Mouse (Mus musculus) hindbrain, embryonic 11.5 days (tissue): ENCODE results near the gene Tgfbr3. TPM values are rescaled to one million over a fixed set of nuclear protein-coding genes. Genes with fewer than 3 reads are reported as not detected.

Experiments used
- ATAC-seq: fragments of 200-750 bp; cut with Nextera tagmentation; 2 replicates; pipeline ENCODE4 v1.8.0; 2017; ENCODE audit warnings: mild to moderate bottlenecking, moderate TSS enrichment, moderate library complexity; ENCODE audit not compliant: low FRiP score
- DNase-seq: peaks from one replicate; pipeline ENCODE4 v3.0.0-alpha.2; 2015; ENCODE audit warnings: low spot score
- H3K27ac ChIP-seq: fragments of 300-500 bp; sonication (generic); 2 replicates; pipeline ENCODE4 v1.5.1; 2014; ENCODE audit warnings: mild to moderate bottlenecking, low read depth, low read length
- H3K27me3 ChIP-seq: fragments of 300-500 bp; sonication (generic); 2 replicates; pipeline ENCODE4 v1.6.1; 2014; ENCODE audit warnings: mild to moderate bottlenecking, low read length, moderate library complexity, mixed read lengths; ENCODE audit not compliant: control insufficient read depth, insufficient read depth
- H3K36me3 ChIP-seq: fragments of 300-500 bp; sonication (generic); 2 replicates; pipeline ENCODE4 v1.6.1; 2014; ENCODE audit warnings: mild to moderate bottlenecking, low read length, moderate library complexity, mixed read lengths; ENCODE audit not compliant: control insufficient read depth, insufficient read depth
- H3K4me1 ChIP-seq: fragments of 300-500 bp; sonication (generic); replicated peaks from 2 replicates; pipeline ENCODE4 v1.6.1; 2014; ENCODE audit warnings: low read length, mixed read lengths; ENCODE audit not compliant: control insufficient read depth, insufficient read depth
- H3K4me2 ChIP-seq: fragments of 300-500 bp; sonication (generic); replicated peaks from 2 replicates; pipeline ENCODE4 v1.6.1; 2014; ENCODE audit warnings: mild to moderate bottlenecking, low read depth, low read length
- H3K4me3 ChIP-seq: fragments of 300-500 bp; sonication (generic); 2 replicates; pipeline ENCODE4 v1.5.1; 2014; ENCODE audit warnings: low read depth, low read length
- H3K9ac ChIP-seq: fragments of 300-500 bp; sonication (generic); 2 replicates; pipeline ENCODE4 v1.6.1; 2014; ENCODE audit warnings: low read depth, low read length
- H3K9me3 ChIP-seq: fragments of 300-500 bp; sonication (generic); 2 replicates; pipeline ENCODE4 v1.6.1; 2016; ENCODE audit warnings: low read length; ENCODE audit not compliant: control insufficient read depth
- WGBS: fragments of 180-500 bp; shearing (Covaris S2); extraction: QIAGEN DNeasy Blood & Tissue Kit; methylation state at CpG from one replicate; pipeline ENCODE4 v1.1.7; 2014; 5-methylcytosine and 5-hydroxymethylcytosine counted together
- polyA plus RNA-seq: library from polyadenylated mRNA; unstranded; fragments of >200 nt; fragmentation: Nextera tagmentation; extraction: Ambion mirVana; gene quantifications from 2 replicates; pipeline ENCODE4 v1.2.1, GENCODE M21; 2014

Gene Tgfbr3
- polyA plus RNA-seq, 1 experiment from 2014 or later = 9.6 TPM

- H3K36me3 ChIP-seq = no peaks in the 10 kb centered on the region
- no peaks in the 10 kb centered on the region for H3K4me1 ChIP-seq
- H3K27me3 ChIP-seq = no peaks in the 10 kb centered on the region
- no peak for ATAC-seq
- 87% methylated on average over 6 of the region's 6 CpGs for WGBS
- no peak overlapping the region for H3K4me2 ChIP-seq
- no peak for DNase-seq
- no peak overlapping the region for H3K27ac ChIP-seq
- H3K4me3 ChIP-seq = no peak overlapping the region
- H3K9ac ChIP-seq = no peak overlapping the region
- H3K9me3 ChIP-seq = no peaks in the 10 kb centered on the region
These were observed 126.6 kb downstream of the Tgfbr3 start for GRCm38 (mm10) chr5:107162812-107163211.

GRCm38 (mm10) chr5:107162319-107162718, 127.1 kb downstream of the Tgfbr3 start:
- Histone ChIP-seq H3K4me2 (no peak overlapping the region), H3K27me3 (no peaks in the 10 kb centered on the region), H3K9me3 (no peaks in the 10 kb centered on the region), H3K36me3 (no peaks in the 10 kb centered on the region), H3K4me1 (no peaks in the 10 kb centered on the region), H3K4me3 (no peak overlapping the region), H3K27ac (no peak overlapping the region), H3K9ac (no peak overlapping the region)
- DNase-seq = no peak
- WGBS = 82% methylated on average over 4 of the region's 4 CpGs
- ATAC-seq = no peak

- Histone ChIP-seq H3K27ac (no peak overlapping the region), H3K27me3 (no peaks in the 10 kb centered on the region), H3K4me3 (no peak overlapping the region), H3K36me3 (no peaks in the 10 kb centered on the region), H3K4me2 (no peak overlapping the region), H3K9ac (no peak overlapping the region), H3K9me3 (no peaks in the 10 kb centered on the region), H3K4me1 (no peaks in the 10 kb centered on the region)
- DNase-seq (no peak), ATAC-seq (no peak)
- 87% methylated on average over 8 of the region's 8 CpGs for WGBS
These were observed 129.2 kb downstream of the Tgfbr3 start for GRCm38 (mm10) chr5:107159914-107160890.

GRCm38 (mm10) chr5:107158531-107159178, 130.8 kb downstream of the Tgfbr3 start:
- peak; percentile 37 for DNase-seq
- Histone ChIP-seq H3K27me3 (no peaks in the 10 kb centered on the region), H3K36me3 (no peaks in the 10 kb centered on the region), H3K27ac (no peak overlapping the region), H3K4me1 (no peaks in the 10 kb centered on the region), H3K9me3 (no peaks in the 10 kb centered on the region), H3K4me3 (no peak overlapping the region), H3K4me2 (no peak overlapping the region), H3K9ac (no peak overlapping the region)
- ATAC-seq = peak; percentile 56; the same call in 1 of the 2 replicates
- WGBS = 73% methylated on average over 7 of the region's 7 CpGs

GRCm38 (mm10) chr5:107157384-107157783, 132.0 kb downstream of the Tgfbr3 start:
- DNase-seq (no peak), ATAC-seq (no peak)
- H3K27ac ChIP-seq = no peak overlapping the region
- H3K27me3 ChIP-seq = no peaks in the 10 kb centered on the region
- H3K4me3 ChIP-seq = no peak overlapping the region
- H3K36me3 ChIP-seq = no peaks in the 10 kb centered on the region
- no peak overlapping the region for H3K9ac ChIP-seq
- WGBS = 51% methylated on average over 9 of the region's 9 CpGs
- H3K9me3 ChIP-seq = no peaks in the 10 kb centered on the region
- no peak overlapping the region for H3K4me2 ChIP-seq
- no peaks in the 10 kb centered on the region for H3K4me1 ChIP-seq

- Histone ChIP-seq H3K27me3 (no peaks in the 10 kb centered on the region), H3K36me3 (no peaks in the 10 kb centered on the region), H3K9ac (no peak overlapping the region), H3K4me2 (no peak overlapping the region), H3K27ac (no peak overlapping the region), H3K9me3 (no peaks in the 10 kb centered on the region), H3K4me3 (no peak overlapping the region), H3K4me1 (no peaks in the 10 kb centered on the region)
- ATAC-seq (no peak), DNase-seq (no peak)
- 93% methylated on average over 3 of the region's 3 CpGs for WGBS
These were observed 133.3 kb downstream of the Tgfbr3 start for GRCm38 (mm10) chr5:107156096-107156495.

- WGBS = 90% methylated on average over 4 of the region's 4 CpGs
- Histone ChIP-seq H3K36me3 (no peaks in the 10 kb centered on the region), H3K4me3 (no peak overlapping the region)
These were observed 136.4 kb downstream of the Tgfbr3 start for GRCm38 (mm10) chr5:107152989-107153388.

GRCm38 (mm10) chr5:107151320-107151719, 138.1 kb downstream of the Tgfbr3 start:
- no peaks in the 10 kb centered on the region for H3K4me1 ChIP-seq
- no peaks in the 10 kb centered on the region for H3K27me3 ChIP-seq
- no peak overlapping the region for H3K4me3 ChIP-seq
- WGBS = 67% methylated on average over 3 of the region's 3 CpGs
- no peak overlapping the region for H3K9ac ChIP-seq
- H3K4me2 ChIP-seq = no peak overlapping the region
- no peak overlapping the region for H3K27ac ChIP-seq
- DNase-seq = no peak
- no peaks in the 10 kb centered on the region for H3K36me3 ChIP-seq
- ATAC-seq = no peak
- H3K9me3 ChIP-seq = no peaks in the 10 kb centered on the region

More at GRCm38 (mm10) chr5:107152989-107153388, 136.4 kb downstream of the Tgfbr3 start:
- no peak for ATAC-seq
- Histone ChIP-seq H3K4me2 (no peak overlapping the region), H3K9me3 (no peaks in the 10 kb centered on the region), H3K9ac (no peak overlapping the region), H3K27ac (no peak overlapping the region), H3K27me3 (no peaks in the 10 kb centered on the region), H3K4me1 (no peaks in the 10 kb centered on the region)
- DNase-seq = no peak
